Mouse (Mus musculus) lung, postnatal 25 days (tissue): ENCODE measurements at regions not wholly inside any gene's neighbourhood (a gene's known extent, or its start where the extent isn't known, plus 50 kb on each side); places are given as distances from the start of the nearest gene placed in this dataset.

Experiments used
- DNase-seq: peaks from one replicate; pipeline ENCODE4 v3.0.0; 2022; ENCODE audit warnings: low spot score

- DNase-seq, result peak; percentile 29
Observed at GRCm38 (mm10) chr15:59138393-59139107, 249.5 kb downstream of the Gm49356 start.

- DNase-seq, result no peak
Observed at GRCm38 (mm10) chr15:59141621-59142020, 252.5 kb downstream of the Gm49356 start.

GRCm38 (mm10) chr15:59142481-59142880 is 253.4 kb downstream of the Gm49356 start:
- DNase-seq, result peak; percentile 16

- no peak for DNase-seq
Observed at GRCm38 (mm10) chr15:59143891-59144290, 254.8 kb downstream of the Gm49356 start.

- DNase-seq, result peak; percentile 56
Observed at GRCm38 (mm10) chr15:59145679-59146078, 256.6 kb downstream of the Gm49356 start.

- no peak for DNase-seq
Observed at GRCm38 (mm10) chr15:59146111-59146510, 257.0 kb downstream of the Gm49356 start.

GRCm38 (mm10) chr15:59146586-59147085 is 257.5 kb downstream of the Gm49356 start:
- no peak for DNase-seq

- no peak for DNase-seq
Observed at GRCm38 (mm10) chr15:59148531-59148930, 259.4 kb downstream of the Gm49356 start.

- DNase-seq, result no peak
Observed at GRCm38 (mm10) chr15:59151506-59151905, 262.4 kb downstream of the Gm49356 start.

GRCm38 (mm10) chr15:59152786-59153388 is 263.8 kb downstream of the Gm49356 start:
- no peak for DNase-seq

- no peak for DNase-seq
Observed at GRCm38 (mm10) chr15:59153416-59154250, 264.5 kb downstream of the Gm49356 start.

- DNase-seq, result no peak
Observed at GRCm38 (mm10) chr15:59154407-59155288, 265.6 kb downstream of the Gm49356 start.

GRCm38 (mm10) chr15:59155289-59155623 is 266.2 kb downstream of the Gm49356 start:
- no peak for DNase-seq

- DNase-seq, result no peak
Observed at GRCm38 (mm10) chr15:59156328-59156727, 267.2 kb downstream of the Gm49356 start.

- DNase-seq, result no peak
Observed at GRCm38 (mm10) chr15:59158760-59159159, 269.7 kb downstream of the Gm49356 start.

GRCm38 (mm10) chr15:59160931-59161920 is 272.1 kb downstream of the Gm49356 start:
- no peak for DNase-seq

- no peak for DNase-seq
Observed at GRCm38 (mm10) chr15:59167937-59168659, 279.0 kb downstream of the Gm49356 start.

GRCm38 (mm10) chr15:59168660-59169170 is 279.6 kb downstream of the Gm49356 start:
- no peak for DNase-seq

GRCm38 (mm10) chr15:59169237-59169797 is 280.2 kb downstream of the Gm49356 start:
- DNase-seq, result no peak
